ENCODE assay signal across 24 mouse cellular contexts in genomic region chr10:94417643-94418042, GRCm38 (mm10).
DNase-seq lines count a peak whose midpoint lies in the region; ATAC-seq and TF ChIP-seq lines count a peak whose summit lies in the region.
"Had no signal": no experiment of that assay in that cellular context is flagged by ENCODE, and none has a peak within 500 bp of the region (broad histone marks: within the 10 kb centered on the region; RNA-seq: fewer than 3 reads in every experiment).

No protein-coding gene starts in this region.

- H3K4me3 ChIP-seq in lung, adult 2 months (replicated peaks; ENCODE audit: extremely low read depth, low read depth, low read length) = no peak overlapping the region
- no peak overlapping the region for H3K4me3 ChIP-seq in myocyte
- no peak overlapping the region for H3K4me3 ChIP-seq in stomach, postnatal 0 days (ENCODE audit: low read depth, low read length)
- H3K4me3 ChIP-seq: erythroblast, embryonic 14.5 days; heart, embryonic 13.5 days; layer of hippocampus, adult 2 months; megakaryocyte, embryonic 14.5 days; midbrain, embryonic 15.5 days had no signal

- H3ac ChIP-seq in myocyte (ENCODE audit: control insufficient read depth, insufficient read length) = no peak overlapping the region

- H3K27ac ChIP-seq in stomach, postnatal 0 days (replicated peaks) = no peak overlapping the region
- H3K27ac ChIP-seq: heart, embryonic 13.5 days; midbrain, embryonic 15.5 days had no signal

- peak; percentile 42 for DNase-seq in kidney, postnatal 10 days
- no peak for DNase-seq in kidney, adult 9 months
- DNase-seq in lung, postnatal 36 days = peak; percentile 58
- DNase-seq in lung, adult 2 months = no peak
- DNase-seq in adipocyte (ENCODE audit: low spot score) = peak; percentile 25
- no peak for DNase-seq in stomach, postnatal 0 days (ENCODE audit: low spot score)
- DNase-seq in thymus, postnatal 4 days = no peak
- DNase-seq: cerebellum, adult 2 months; cerebellum, postnatal 36 days; gastrocnemius, postnatal 10 days; heart, postnatal 36 days; kidney, adult 11 months; retina, postnatal 1 day; right cerebral cortex, postnatal 4 days; thymus, postnatal 25 days had no signal

- no peak overlapping the region for H3K9ac ChIP-seq in stomach, postnatal 0 days (ENCODE audit: low read length)
- H3K9ac ChIP-seq: heart, embryonic 13.5 days; midbrain, embryonic 15.5 days had no signal

- no peak for TF ChIP-seq EP300 in stomach, postnatal 0 days (optimal IDR thresholded peaks at IDR 0.05)

- no peak for TF ChIP-seq POLR2A in lung, adult 2 months (IDR thresholded peaks at IDR 0.05; ENCODE audit: borderline replicate concordance, extremely low read depth, low read depth, low read length)
- no peak for TF ChIP-seq POLR2A in myocyte (IDR thresholded peaks at IDR 0.05; ENCODE audit: insufficient read length, low read depth)

- no peaks in the 10 kb centered on the region for H3K27me3 ChIP-seq in myocyte (ENCODE audit: control insufficient read depth, insufficient read depth, insufficient read length)
- H3K27me3 ChIP-seq in stomach, postnatal 0 days (ENCODE audit: control insufficient read depth, insufficient read depth, low read length) = no peaks in the 10 kb centered on the region
- H3K27me3 ChIP-seq: heart, embryonic 13.5 days; midbrain, embryonic 15.5 days had no signal

- no peaks in the 10 kb centered on the region for H3K36me3 ChIP-seq in myocyte (ENCODE audit: control insufficient read depth, insufficient read depth)
- no peaks in the 10 kb centered on the region for H3K36me3 ChIP-seq in stomach, postnatal 0 days (ENCODE audit: control insufficient read depth, insufficient read depth, low read length)
- H3K36me3 ChIP-seq: heart, embryonic 13.5 days; midbrain, embryonic 15.5 days had no signal

- H3K9me3 ChIP-seq in stomach, postnatal 0 days (ENCODE audit: control insufficient read depth, low read length) = no peaks in the 10 kb centered on the region
- H3K9me3 ChIP-seq: heart, embryonic 13.5 days; midbrain, embryonic 15.5 days had no signal

- no peak for ATAC-seq in stomach, postnatal 0 days (ENCODE audit: low FRiP score, low TSS enrichment)
- ATAC-seq: CD4-positive, CD25-positive, alpha-beta regulatory T cell, adult 4 months; forebrain, embryonic 14.5 days; hindbrain, postnatal 0 days; midbrain, embryonic 15.5 days had no signal

- 34% methylated on average over 4 of the region's 4 CpGs for WGBS in lung, adult 2 months
- 48% methylated on average over 4 of the region's 4 CpGs for WGBS in stomach, postnatal 0 days

- H3K4me2 ChIP-seq in myocyte (ENCODE audit: low read depth) = peak overlapping the region; percentile 28
- no peak overlapping the region for H3K4me2 ChIP-seq in stomach, postnatal 0 days (replicated peaks; ENCODE audit: low read depth)
- H3K4me2 ChIP-seq: heart, embryonic 13.5 days; midbrain, embryonic 15.5 days had no signal

- H3K79me2 ChIP-seq in myocyte (ENCODE audit: control insufficient read depth, insufficient read depth) = no peaks in the 10 kb centered on the region

- no peak for TF ChIP-seq CTCF in lung, adult 2 months (IDR thresholded peaks at IDR 0.05; ENCODE audit: insufficient read depth, low read length)
- no peak for TF ChIP-seq CTCF in stomach, postnatal 0 days (IDR thresholded peaks at IDR 0.05; ENCODE audit: low read depth)

- H3K4me1 ChIP-seq in lung, adult 2 months (ENCODE audit: control insufficient read depth, insufficient read depth, low read length) = peaks cover 12% of the 10 kb centered on the region
- peaks cover 7% of the 10 kb centered on the region; the same call in 1 of the 2 replicates for H3K4me1 ChIP-seq in stomach, postnatal 0 days (replicated peaks; ENCODE audit: control insufficient read depth, insufficient read depth)

TF ChIP-seq in myocyte, 11 proteins besides CTCF, POLR2A, EP300 and RAD21:
- no peak for TF ChIP-seq MYOD1 (IDR thresholded peaks at IDR 0.05; ENCODE audit: control insufficient read depth in 1 of 3, insufficient read length in 2 of 3, low read depth in 2 of 3)
- TF ChIP-seq CEBPB (IDR thresholded peaks at IDR 0.05; ENCODE audit: insufficient read depth, poor library complexity, severe bottlenecking) = no peak
- no peak for TF ChIP-seq POLR2AphosphoS2 (IDR thresholded peaks at IDR 0.05; ENCODE audit: insufficient read length, low read depth)
- TF ChIP-seq E2F4 (IDR thresholded peaks at IDR 0.05; ENCODE audit: insufficient read depth) = no peak
- TF ChIP-seq TCF3 (IDR thresholded peaks at IDR 0.05; ENCODE audit: insufficient read length, low read depth) = no peak
- TF ChIP-seq TCF12 (IDR thresholded peaks at IDR 0.05; ENCODE audit: insufficient read depth, poor library complexity, severe bottlenecking) = no peak
- TF ChIP-seq USF1 (IDR thresholded peaks at IDR 0.05; ENCODE audit: low read depth) = no peak
- TF ChIP-seq SRF (IDR thresholded peaks at IDR 0.05; ENCODE audit: control insufficient read depth, insufficient read length, low read depth) = no peak
- TF ChIP-seq REST (IDR thresholded peaks at IDR 0.05; ENCODE audit: insufficient read depth, insufficient read length) = no peak
- TF ChIP-seq MYOG (IDR thresholded peaks at IDR 0.05; ENCODE audit: control insufficient read depth in 1 of 3, insufficient read depth in 1 of 3, insufficient read length in 2 of 3, low read depth in 2 of 3) = no peak
- TF ChIP-seq MAX (IDR thresholded peaks at IDR 0.05; ENCODE audit: low read depth) = no peak
TF ChIP-seq in myocyte: peak in this region for 0.

Comparison
In these comparisons a context has a peak if more than half of its experiments do, and no peak if none do; other contexts are left out.
1. DNase-seq: peak in kidney, postnatal 10 days (single experiment), lung, postnatal 36 days (single experiment) and adipocyte (single experiment); none in kidney, adult 9 months (single experiment), lung, adult 2 months (single experiment), stomach, postnatal 0 days (single experiment) and thymus, postnatal 4 days (single experiment).